Mouse (Mus musculus) ovary, adult 10 weeks (tissue): ENCODE results near the gene Cd72. TPM values are rescaled to one million over a fixed set of nuclear protein-coding genes. Genes with fewer than 3 reads are reported as not detected.

Experiments used
- polyA plus RNA-seq: library from polyadenylated mRNA; stranded (reverse); fragments of 350-450 nt; fragmentation: Illumina TruSeq; extraction: RNeasy Lipid Tissue Mini Kit (QIAGEN cat#74804); gene quantifications from one replicate; pipeline ENCODE4 v1.2.3, GENCODE M21; 2014

Gene Cd72
- polyA plus RNA-seq = 2.5 TPM

DNA sequence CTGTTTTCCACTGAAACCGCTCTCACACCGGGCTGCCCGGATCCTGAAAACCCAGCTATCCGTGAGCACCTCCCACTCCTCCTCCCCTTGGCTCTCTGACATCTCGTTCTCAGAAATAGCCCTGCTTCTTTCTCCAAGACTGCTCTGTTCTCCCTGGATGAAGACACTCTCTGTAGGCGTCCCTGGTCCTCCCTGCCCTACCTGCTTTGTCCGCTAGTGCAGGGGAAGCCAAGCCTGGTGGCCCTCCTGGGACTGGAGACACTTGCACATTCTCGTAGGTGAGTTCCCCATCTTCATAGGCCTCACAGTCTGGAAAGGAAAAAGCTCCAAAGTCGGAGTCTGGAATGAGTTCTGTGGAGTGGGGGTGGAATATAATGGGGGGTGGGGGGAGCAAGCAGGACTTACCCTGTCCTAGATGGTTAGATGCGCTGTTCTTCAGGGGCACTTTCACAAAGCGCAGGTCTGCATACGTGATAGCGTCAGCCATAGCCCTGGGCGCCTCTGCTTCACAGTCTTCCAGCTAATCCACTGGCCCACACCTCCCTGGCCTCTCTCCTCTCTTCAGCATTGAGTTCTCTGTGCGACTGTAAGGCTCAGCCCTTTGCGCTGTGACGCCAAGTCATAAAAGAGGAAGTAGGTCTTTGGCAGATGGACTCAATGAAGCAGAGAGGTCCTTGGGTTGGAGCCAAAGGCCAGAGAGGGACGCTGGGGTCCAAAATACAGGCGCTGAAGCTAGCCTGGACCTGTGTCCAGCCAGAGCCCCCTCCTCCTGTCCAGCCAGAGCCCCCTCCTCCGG, at the start of gene Cd72:
Gene Cd72, minus strand, starts transcription at position 588 of the 796 bp plus-strand sequence.

DNA sequence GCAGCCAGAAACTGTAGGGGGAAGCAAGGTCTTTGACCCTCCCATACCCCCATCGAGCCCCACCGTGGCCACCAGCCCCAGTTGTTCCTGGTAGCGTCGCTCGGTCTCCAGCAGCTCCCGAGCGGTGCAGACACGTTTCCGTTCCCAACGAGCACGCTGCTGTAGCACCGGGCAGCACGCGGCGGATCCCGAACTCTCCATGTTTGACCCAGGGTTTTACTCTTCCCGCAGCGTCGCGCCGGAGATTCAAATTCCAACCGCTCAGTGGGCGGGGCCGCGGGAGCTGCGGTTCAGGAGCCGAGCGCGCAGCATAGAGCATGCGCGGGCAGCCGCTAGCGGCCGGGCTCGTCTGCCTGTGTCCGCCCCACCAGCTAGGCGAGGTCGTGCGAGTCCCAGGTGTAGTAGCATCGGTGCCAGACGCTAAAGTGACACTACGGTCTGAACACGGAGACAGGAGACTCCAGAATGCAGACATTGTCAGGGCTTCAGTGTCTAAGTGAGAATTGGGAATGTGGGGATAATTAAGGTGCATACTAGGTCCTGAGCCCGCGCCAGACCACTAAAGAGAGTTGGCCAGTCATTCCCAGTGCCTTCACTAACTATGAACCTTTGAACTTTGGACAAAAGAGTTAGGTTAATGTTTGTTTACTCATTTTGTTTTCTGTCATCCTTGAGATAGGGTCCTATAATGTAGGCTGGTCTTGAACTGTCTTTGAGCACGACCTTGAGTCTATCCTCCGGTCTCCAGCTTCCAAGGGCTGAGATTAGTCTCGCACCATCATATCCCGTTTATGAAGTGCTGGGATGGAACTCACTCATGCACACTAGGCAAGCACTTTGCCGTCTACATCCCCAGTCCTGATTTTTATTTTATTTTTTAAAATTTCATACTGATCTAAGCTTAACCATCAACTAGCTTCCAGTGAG, 45.2 kb upstream of the Cd72 start, which contains the start of gene Arhgef39:
Gene Arhgef39, minus strand, starts transcription at position 289 of the 927 bp plus-strand sequence.

GRCm38 (mm10) chr4:43492821-43493185, 38.4 kb upstream of the Cd72 start, which contains the start of gene Ccdc107:
Ccdc107 (plus strand) TSS chr4:43492900.

DNA sequence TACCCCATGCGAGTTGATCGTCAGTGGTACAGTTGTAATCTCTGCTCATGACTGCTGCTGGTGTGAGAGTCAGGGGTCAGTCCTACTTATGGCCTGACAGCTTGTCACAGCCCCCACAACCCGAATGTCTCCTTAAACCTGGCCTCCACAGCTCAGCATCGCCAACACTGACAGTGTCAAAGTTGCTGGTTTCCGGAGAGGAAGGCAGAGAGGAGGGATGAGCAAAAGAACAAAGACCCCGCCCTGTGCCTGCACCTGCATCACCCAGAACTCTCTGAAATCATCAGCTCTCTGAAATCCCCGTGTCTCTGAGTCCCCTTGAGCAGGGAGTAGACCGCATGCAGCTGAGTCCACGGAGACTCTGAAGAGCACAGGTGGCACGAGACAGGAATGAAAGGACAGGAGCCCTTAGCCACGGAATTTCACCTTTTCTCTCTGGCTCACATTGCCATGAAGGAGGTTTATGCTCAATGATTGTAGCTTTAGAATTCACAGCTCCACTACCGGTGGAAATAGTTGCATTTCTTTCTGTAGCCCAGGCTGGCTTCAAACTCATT, 29.2 kb upstream of the Cd72 start, which contains the start of gene Sit1:
Gene Sit1, minus strand, starts transcription at position 200 of the 557 bp plus-strand sequence.

DNA sequence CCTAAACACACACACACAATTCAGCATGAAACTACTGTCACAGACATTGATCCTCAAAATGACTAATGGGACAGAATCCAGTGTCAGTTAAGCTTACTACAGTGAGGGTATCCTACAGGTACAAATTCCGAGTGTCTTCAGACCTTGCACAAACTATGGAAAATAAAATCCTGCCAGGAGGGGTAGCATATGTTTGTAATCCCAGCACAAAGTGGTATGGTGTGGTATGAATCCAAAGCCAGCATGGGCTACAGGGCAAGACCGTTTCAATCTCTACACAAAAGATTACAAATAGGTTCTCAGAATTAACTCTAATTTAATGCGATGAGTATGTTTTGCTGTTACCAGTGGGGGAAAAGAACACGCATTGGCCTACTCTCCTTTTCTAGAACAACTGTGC, 12.8 kb downstream of the Cd72 start, which contains the start of gene Tesk1:
Gene Tesk1, plus strand, starts transcription at position 301 of the 400 bp plus-strand sequence.

GRCm38 (mm10) chr4:43428946-43429345, 25.5 kb downstream of the Cd72 start, which contains the start of gene Fam166b:
Fam166b (minus strand) TSS chr4:43429134.

Other genes starting within 250 kb of the Cd72 start
- 0.23 TPM for gene Atp8b5, start 187.5 kb downstream of the Cd72 start, polyA plus RNA-seq
- gene Rusc2, start 72.6 kb downstream of the Cd72 start, polyA plus RNA-seq = 0.63 TPM
- gene Fam166b, start 25.5 kb downstream of the Cd72 start, polyA plus RNA-seq = 1.1 TPM
- 0.31 TPM for gene Tesk1, start 12.7 kb downstream of the Cd72 start, polyA plus RNA-seq
- not detected for gene Sit1, start 29.1 kb upstream of the Cd72 start, polyA plus RNA-seq
- gene Ccdc107, start 38.3 kb upstream of the Cd72 start, polyA plus RNA-seq = 2.1 TPM
- 6.7 TPM for gene Arhgef39, start 45.1 kb upstream of the Cd72 start, polyA plus RNA-seq
- gene Car9, start 52.3 kb upstream of the Cd72 start, polyA plus RNA-seq = 2.3 TPM
- gene Tpm2, start 69.1 kb upstream of the Cd72 start, polyA plus RNA-seq = 58.0 TPM
- gene Creb3, start 107.7 kb upstream of the Cd72 start, polyA plus RNA-seq = 10.5 TPM
- 291 TPM for gene Tln1, start 108.1 kb upstream of the Cd72 start, polyA plus RNA-seq
- 3.4 TPM for gene Rgp1, start 124.1 kb upstream of the Cd72 start, polyA plus RNA-seq
- 2.5 TPM for gene Gba2, start 124.2 kb upstream of the Cd72 start, polyA plus RNA-seq
- not detected for gene Msmp, start 129.9 kb upstream of the Cd72 start, polyA plus RNA-seq
- gene Npr2, start 177.3 kb upstream of the Cd72 start, polyA plus RNA-seq = 21.7 TPM
- gene Spag8, start 199.0 kb upstream of the Cd72 start, polyA plus RNA-seq = not detected
- 2.4 TPM for gene Hint2, start 201.8 kb upstream of the Cd72 start, polyA plus RNA-seq
- gene Tmem8b, start 214.3 kb upstream of the Cd72 start, polyA plus RNA-seq = 5.4 TPM
- 0.14 TPM for gene Fam221b, start 214.5 kb upstream of the Cd72 start, polyA plus RNA-seq
- not detected for gene Olfr70, start 246.2 kb upstream of the Cd72 start, polyA plus RNA-seq